Mouse (Mus musculus) T-helper 2 cell (primary cell): Measurements from ENCODE around the gene Bcor.

Experiments used
- in situ Hi-C: fragments of 300-600 bp; cut with MboI, MseI; formaldehyde crosslinking; loops from one replicate; pipeline ENCODE4 v1.15.1; 2025; ENCODE audit warnings: high pct_unique_total_duplicates

The Bcor gene

DNA sequence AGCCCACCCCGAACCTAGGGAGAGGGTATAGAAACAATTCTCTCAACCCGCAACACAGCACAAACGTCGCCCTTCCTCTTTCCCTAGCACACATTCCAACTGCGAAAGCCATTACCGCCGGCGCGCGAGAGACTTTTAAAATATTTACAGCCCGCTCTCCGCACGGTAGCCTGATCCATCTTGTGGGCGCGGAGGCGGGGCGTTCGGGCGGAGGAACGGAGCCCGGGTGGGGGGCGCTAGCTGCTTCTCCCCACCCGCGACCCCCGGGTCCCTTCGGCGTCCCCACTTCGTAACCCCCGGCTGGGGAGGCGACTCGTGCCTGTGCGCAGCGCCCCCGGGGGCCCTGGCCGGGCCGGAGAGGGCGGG lies 32.4 kb downstream of the Bcor start:
- in situ Hi-C loops = loop anchor here (25.0 kb wide), 1 partner anchor 1915 kb away; the partner anchor contains the start of gene Rpgr

DNA sequence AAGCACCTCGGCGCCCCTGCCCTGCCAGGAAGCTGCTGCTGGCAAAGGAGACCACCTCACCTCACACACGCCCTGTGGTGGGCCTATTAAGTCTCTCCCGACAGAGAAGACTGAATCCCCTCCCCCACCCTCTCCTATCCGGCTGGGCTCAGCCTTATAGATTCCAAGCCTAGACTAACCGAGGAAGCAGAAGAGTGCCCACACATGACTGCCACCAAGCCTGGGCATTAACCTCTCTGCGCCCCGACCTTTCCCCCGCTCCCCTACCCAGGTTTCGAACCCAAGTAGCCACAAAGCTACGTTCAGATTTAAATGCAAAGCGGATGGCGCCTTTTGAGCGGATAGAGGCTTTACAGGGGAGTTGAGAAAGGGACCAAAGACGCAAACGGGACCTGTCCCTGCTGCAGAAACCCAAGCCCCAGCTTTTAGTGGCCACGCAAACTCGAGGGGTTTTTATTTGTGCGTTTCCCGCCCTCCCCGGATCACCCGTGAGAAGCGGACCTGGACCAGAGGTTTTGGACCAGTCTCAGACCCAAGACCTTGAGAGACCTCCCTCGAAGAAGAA lies 33.0 kb downstream of the Bcor start:
- in situ Hi-C loops = loop anchor here (25.0 kb wide), 1 partner anchor 1915 kb away; the partner anchor contains the start of gene Rpgr

DNA sequence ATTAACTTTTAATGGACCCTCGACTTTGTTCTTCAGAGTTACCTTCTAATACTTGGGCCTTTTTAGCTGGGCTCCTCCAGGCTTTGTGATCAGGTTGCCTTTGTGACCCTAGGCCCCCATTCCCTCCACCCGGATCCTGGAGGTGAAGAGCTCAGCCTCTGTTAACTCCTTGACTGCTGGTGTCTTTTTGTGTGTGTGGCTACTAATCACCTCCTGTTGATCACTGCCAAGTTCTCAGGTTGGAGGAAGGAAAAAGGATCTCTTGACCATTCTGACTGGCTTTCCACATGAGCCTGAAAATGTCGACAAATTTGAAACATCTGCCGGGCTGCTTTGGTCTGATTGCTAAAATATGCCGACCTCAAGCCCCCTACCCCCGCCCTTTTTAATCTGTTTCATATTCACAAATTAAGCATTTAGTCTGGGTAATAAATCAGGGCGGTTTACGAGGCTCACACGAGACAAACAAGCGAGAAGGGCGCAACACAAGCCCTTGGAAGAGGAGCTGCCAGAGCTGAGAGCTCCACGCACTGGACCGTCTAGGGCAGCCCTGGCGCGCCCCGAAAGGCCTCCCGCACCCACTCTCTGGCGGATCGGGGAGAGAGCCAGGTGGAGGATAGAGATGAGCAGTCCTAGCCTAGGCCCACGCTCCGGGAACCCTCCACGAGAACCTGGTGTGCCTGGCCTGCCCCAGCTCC lies 33.6 kb downstream of the Bcor start:
- in situ Hi-C loops = loop anchor here (25.0 kb wide), 1 partner anchor 1914 kb away; the partner anchor contains the start of gene Rpgr

- in situ Hi-C loops = no loop called here
These were observed 35.6 kb downstream of the Bcor start for GRCm38 (mm10) chrX:12124571-12124970.

GRCm38 (mm10) chrX:12123687-12124087 lies 36.5 kb downstream of the Bcor start:
- in situ Hi-C loops = no loop called here

DNA sequence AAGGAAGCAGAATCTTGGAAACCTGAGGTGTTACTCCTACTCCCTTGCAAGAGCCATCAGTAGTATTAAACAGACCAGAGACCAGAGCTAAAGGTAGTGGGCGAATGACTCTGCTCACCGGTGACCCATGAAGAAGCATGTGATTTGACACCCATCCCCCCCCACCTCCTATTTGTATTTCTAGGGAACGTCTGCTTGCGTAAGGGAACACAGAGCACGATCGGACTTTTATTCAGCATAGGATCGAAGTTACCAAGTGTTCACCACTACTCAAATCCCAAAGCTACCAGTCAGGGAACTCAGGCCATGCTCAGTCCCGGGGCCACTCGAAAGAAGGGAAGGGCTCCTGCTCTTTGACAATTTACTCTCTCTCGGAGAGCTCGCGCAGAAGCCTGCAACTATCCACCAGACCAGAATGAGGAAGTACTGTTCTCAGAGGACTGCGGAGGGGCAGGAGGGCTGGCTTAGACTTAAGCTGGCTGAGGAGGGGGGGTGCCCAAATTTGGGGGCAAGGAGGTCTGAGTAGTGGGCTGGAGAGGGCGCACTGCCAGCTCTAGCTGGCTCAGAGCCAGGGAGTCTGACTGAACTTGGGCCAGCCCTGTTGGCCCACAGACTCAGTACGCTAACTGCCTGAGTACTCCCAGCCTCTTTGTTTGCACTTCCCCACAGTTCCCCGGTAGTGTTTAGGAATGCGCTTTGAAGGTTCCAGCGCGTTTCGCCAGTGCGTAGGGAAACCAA lies 37.4 kb downstream of the Bcor start:
- in situ Hi-C loops = no loop called here

DNA sequence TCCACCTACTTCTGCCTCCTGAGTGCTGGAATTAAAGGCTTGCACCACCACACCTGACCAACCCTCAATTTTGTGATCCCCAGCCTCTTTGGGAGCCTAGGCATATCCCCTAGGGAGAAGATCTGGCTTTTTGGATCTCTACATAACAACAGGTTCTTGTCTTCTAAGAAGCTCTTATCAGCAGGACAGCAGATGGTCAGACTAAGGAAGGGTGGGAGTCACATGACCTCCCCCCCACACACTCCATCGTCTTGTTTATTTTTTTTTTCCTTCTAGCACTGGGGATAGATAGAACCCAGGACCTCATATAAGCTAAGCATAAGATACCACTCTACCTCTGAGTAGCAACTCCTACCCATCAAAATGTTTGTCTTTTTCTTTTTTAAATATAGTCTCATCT lies 40.7 kb downstream of the Bcor start:
- in situ Hi-C loops = no loop called here

GRCm38 (mm10) chrX:12116128-12116527 lies 44.0 kb downstream of the Bcor start:
- in situ Hi-C loops = no loop called here

DNA sequence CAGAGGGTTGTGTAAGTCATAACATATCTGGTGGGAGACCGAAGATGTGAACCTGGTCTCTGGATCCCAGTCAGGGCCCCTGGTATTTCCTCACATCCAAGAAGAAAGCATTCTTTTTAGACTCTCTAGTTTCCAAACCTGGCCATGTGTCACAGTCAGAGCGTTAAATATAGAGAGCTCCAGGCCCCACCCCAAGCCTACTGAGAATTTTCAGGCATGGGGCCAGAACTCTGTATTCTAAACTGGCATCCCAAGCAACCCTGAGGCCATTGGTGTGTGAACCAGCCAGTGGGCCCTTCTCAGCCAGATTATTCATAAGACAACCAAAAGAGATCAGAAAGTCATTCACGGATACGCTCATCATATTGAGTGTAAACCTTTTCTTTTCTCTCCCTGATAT lies 48.0 kb downstream of the Bcor start:
- in situ Hi-C loops = no loop called here

DNA sequence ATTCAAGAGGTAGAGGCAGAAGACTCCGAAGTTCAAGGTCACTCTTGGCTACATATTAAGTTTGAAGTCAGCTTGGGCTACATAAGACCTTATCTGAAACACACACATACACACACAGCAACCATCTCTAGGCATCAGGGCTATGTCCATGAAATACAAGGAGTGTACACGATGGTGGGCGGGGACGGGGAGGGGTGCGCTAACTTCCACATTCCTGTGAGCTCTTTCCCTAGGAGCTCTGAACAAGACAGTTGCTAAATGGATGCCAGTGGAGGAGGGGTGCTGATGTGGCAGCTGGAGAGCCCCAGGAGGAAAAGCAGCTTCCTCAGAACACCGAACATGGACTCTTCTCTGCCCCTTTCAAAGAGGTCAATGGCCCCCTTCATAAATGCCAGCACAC lies 49.6 kb downstream of the Bcor start:
- in situ Hi-C loops = no loop called here

DNA sequence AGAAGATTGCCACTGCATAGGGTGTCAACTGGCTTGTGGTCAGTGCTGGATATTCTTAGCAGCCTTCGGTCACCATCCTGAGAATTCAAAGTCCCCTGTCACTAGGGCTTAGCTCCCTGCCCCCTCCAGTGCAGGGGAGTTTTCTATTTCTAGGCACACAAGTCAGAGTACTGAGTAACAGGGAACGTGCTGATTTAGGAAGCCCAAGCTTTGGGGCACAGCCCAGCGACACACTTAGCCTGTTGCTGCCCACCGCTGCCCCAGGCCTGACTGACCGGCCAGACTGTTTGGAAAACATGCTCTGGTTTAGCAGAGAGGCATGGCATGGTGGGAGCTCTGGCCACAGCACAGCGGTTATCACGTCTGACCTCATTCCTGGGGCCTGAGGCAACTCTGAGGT lies 54.8 kb downstream of the Bcor start:
- in situ Hi-C loops = no loop called here

DNA sequence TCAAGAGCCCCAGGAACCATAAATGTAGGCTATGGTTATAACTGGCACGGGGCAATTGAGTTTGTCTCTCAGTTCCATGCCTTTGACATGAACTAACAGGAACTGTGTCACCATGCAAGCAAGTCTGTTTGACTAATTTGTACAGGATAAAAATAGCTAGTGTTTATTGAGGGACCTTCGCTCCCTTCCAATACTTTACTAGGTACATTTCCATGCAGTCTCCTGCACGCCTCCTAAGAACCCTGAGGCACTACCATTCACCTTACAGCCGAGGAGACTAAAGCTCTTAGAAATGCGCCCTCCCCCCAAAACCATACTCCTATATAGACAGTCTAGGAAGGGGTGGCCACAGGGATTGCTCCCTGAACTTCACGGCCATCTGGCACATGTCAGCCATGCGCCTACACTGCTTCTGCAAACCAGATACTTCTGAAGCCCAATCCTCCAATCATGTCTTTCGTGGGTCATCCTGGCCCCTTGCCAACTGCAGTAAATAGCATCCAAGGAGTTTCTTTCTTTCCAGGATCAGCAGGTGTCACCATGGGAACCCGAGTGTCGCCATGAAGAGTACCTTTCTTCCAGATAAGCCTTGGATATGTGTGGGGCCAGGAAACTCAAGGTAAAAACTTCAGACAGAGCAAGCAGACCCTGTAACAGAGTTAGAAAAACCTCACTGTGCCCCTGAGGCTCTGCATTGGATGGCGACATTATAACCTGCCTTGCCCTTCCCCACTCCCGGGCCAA lies 63.2 kb downstream of the Bcor start:
- in situ Hi-C loops = loop anchor here (25.0 kb wide), 1 partner anchor 1385 kb away; the partner anchor contains the start of gene Mid1ip1

DNA sequence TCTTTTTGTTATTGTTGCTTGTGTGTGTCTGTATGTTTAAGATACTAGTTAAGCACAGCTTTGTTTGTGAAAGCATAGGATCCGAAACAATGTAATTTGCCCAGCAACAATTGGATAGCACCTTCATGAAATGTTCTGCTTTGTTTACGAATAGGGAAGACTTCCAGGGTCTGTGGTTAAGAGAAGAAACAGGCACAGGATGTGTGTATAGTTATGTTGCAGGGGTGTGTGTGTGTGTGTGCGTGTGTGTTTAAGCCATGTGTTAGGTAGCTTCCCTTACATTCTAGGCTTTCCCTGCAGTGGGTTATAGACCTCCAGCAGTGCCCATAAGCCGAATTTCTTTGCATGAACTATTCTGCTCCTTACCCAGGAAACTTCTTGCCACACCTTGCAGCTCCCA lies 66.8 kb downstream of the Bcor start:
- in situ Hi-C loops = loop anchor here (5.0 to 25.0 kb wide), 2 partner anchors 44 to 1381 kb away; partner anchors contain the start of gene Mid1ip1

DNA sequence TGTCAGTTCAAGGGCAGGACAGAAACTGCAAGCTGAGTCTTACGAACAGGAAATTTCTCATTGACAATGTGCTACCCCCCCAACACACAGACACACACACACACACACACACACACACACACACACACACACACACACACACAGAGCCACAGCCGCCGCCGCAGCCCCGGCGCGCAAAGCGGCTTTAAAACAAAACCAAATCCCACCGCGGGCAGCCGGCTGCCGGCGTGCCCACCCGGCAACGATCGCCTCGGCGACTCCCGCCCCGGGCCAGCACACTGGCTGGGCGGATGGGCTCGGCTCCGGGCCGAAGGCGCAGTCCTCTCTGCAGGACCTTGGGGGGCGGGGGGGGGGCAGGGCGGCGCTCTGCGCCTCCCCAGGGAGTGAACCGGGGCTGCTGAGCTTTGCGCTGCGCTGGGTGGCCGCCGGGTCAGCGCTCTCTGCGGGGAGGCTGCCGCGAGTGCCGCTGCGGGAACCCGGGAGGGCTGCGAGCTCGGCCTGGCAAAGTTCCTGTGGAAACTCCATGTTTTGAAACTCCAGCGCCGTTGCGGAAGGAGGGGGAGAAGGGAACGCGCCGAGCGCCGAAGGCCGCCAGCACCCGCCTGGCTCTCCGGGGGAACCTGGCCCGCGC lies 68.6 kb downstream of the Bcor start:
- in situ Hi-C loops = loop anchor here (5.0 to 25.0 kb wide), 2 partner anchors 46 to 1379 kb away; partner anchors contain the start of gene Mid1ip1

DNA sequence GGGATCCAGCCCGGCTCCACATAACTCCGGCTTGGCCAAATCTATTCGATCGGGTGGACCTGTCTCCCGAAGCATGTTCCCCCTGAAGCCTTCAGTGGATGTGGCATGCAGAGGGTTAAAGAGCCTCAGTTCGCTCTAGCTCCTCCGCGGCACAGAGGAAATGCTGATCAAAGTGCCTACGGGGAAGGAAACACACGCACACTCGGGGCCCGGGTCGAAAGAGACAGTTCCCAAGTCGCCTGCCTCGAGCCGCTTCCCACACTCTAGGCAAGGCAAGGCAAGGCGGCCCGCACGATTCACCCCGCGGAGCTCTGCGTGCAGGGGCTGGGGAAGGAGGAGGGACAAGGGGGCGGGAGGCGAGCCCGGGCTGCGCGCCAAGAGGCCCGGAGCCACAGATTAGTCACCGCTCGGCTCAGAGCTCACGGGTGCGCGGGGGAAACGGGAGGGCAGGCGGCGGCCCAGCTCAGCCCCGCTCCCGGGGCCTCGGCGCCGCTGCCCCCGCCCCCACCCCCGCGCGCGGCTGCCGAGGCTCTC lies 69.2 kb downstream of the Bcor start:
- in situ Hi-C loops = loop anchor here (5.0 to 25.0 kb wide), 2 partner anchors 46 to 1379 kb away; partner anchors contain the start of gene Mid1ip1

DNA sequence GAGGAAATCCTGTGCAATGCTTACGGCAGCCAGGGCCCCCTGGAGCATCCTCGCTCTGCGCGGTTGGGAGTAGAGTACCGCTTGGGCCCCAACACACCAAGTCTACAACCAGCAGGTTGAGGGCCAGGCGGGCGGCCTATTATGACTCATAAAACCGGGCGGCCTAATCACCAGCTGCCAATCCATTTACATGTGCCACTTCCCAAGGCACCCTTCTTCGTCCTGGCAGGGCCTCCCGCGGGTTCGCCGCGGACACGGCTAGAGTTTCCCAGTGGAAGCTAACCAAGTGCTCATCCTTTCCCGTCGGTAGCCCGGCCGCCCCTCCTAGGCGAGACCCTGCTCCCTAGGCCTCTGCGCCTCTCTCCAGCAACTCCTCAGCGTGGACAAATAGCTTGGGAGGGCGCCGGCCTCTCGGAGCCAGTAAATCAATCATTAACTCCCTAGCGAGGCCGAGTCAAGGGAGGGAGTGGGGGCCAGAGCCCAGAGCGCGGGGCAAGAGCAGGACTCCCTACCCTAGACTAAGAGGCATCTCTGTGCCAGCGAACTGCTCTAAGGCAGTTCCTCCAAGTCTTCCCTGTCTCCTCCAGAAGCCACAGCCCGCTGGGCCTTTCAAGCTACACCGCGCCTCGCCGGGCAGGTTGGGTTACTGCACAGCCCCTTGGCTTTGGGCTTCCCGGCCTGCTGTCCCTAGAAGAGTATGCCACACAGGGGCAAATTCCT lies 69.8 kb downstream of the Bcor start:
- in situ Hi-C loops = loop anchor here (5.0 to 25.0 kb wide), 2 partner anchors 47 to 1378 kb away; partner anchors contain the start of gene Mid1ip1

GRCm38 (mm10) chrX:12089353-12090081 lies 70.6 kb downstream of the Bcor start:
- in situ Hi-C loops = loop anchor here (5.0 to 25.0 kb wide), 2 partner anchors 48 to 1377 kb away; partner anchors contain the start of gene Mid1ip1

- in situ Hi-C loops = loop anchor here (25.0 kb wide), 1 partner anchor 1377 kb away; the partner anchor contains the start of gene Mid1ip1
These were observed 71.2 kb downstream of the Bcor start for GRCm38 (mm10) chrX:12089027-12089340.

DNA sequence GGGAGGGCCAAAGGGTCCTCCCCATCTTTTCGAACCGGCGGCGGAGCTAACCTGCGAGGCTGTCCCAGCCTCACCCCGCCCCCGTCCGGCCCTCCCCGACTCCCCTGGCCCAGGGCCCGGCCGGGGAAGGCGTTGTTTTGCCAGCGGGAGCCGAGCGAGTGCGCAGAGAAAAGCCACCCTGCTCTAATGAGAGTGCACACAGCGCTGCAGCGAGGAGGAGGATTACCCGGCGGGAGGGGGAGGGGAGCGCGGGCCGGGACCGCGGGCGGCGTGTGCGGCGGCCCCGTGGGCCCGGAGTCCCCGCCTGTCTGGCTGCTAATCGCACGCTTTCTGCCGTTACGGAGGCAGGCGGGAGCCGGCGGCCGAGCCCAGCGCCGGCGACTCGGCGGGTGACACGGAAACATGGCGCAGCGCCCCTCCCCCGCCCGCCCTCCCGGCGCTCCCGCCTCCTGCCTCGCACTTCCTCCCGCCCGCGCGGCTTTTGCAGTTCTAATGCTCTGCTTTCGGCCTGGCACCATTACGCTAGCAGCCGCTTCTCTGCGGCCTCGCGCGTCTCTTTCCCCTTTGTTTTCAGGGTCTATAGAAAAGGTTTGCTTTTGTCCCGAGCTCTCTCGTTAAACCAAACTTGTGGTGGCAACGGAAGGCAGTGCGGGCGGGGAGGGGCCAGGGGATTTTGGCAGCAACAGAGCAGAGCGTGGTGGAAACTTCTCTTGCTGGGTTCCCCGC lies 71.7 kb downstream of the Bcor start:
- in situ Hi-C loops = loop anchor here (25.0 kb wide), 1 partner anchor 1376 kb away; the partner anchor contains the start of gene Mid1ip1
